Mouse (Mus musculus): ENCODE results near the gene Evl. TPM values are rescaled to one million over a fixed set of nuclear protein-coding genes. Genes with fewer than 3 reads are reported as not detected.

The Evl gene
- polyA plus RNA-seq, 1 experiment from 2014 or later, result 88.1 TPM

GRCm38 (mm10) chr12:108554861-108555556, 489 bp downstream of the Evl start:
- Histone ChIP-seq H3K9me3 (replicated peaks; ENCODE audit: control insufficient read depth, low read length) (no peaks in the 10 kb centered on the region), H3K4me1 (ENCODE audit: control insufficient read depth, insufficient read depth, low read length) (0 out of 2 replicates have a peak, but pooled peaks cover 5% of the 10 kb centered on the region), H3K36me3 (replicated peaks; ENCODE audit: control insufficient read depth, insufficient read depth, low read depth, low read length) (no peaks in the 10 kb centered on the region), H3K27ac (replicated peaks; ENCODE audit: low read depth, low read length) (peak overlapping the region; percentile 87), H3K27me3 (ENCODE audit: control insufficient read depth, insufficient read depth, low read length) (no peaks in the 10 kb centered on the region), H3K9ac (replicated peaks; ENCODE audit: low read length) (peak overlapping the region; percentile 97), H3K4me3 (ENCODE audit: low read depth, low read length) (peak overlapping the region; percentile 99), H3K4me2 (ENCODE audit: low read depth, low read length) (peak overlapping the region; percentile 35)
- ATAC-seq (replicated peaks; ENCODE audit: insufficient number of reproducible peaks, low FRiP score, low TSS enrichment, low read depth) (peak; percentile 46), DNase-seq (ENCODE audit: low spot score) (peak; percentile 46)
- 1% methylated on average over 57 of the region's 100 CpGs for WGBS

GRCm38 (mm10) chr12:108558194-108558593, 3.7 kb downstream of the Evl start:
- no peak overlapping the region for H3K9ac ChIP-seq (replicated peaks; ENCODE audit: low read length)

GRCm38 (mm10) chr12:108563238-108563637, 8.7 kb downstream of the Evl start:
- Histone ChIP-seq H3K27ac (replicated peaks; ENCODE audit: low read depth, low read length) (no peak overlapping the region), H3K36me3 (replicated peaks; ENCODE audit: control insufficient read depth, insufficient read depth, low read depth, low read length) (no peaks in the 10 kb centered on the region), H3K27me3 (ENCODE audit: control insufficient read depth, insufficient read depth, low read length) (no peaks in the 10 kb centered on the region), H3K9ac (replicated peaks; ENCODE audit: low read length) (no peak overlapping the region), H3K4me2 (ENCODE audit: low read depth, low read length) (no peak overlapping the region), H3K9me3 (replicated peaks; ENCODE audit: control insufficient read depth, low read length) (no peaks in the 10 kb centered on the region), H3K4me3 (ENCODE audit: low read depth, low read length) (no peak overlapping the region), H3K4me1 (ENCODE audit: control insufficient read depth, insufficient read depth, low read length) (no peaks in the 10 kb centered on the region; the same call in 1 of the 2 replicates)
- 81% methylated on average over 3 of the region's 3 CpGs for WGBS
- DNase-seq (ENCODE audit: low spot score), result no peak
- ATAC-seq (replicated peaks; ENCODE audit: insufficient number of reproducible peaks, low FRiP score, low TSS enrichment, low read depth), result no peak

More at GRCm38 (mm10) chr12:108558194-108558593, 3.7 kb downstream of the Evl start:
- Histone ChIP-seq H3K27ac (replicated peaks; ENCODE audit: low read depth, low read length) (no peak overlapping the region), H3K4me2 (ENCODE audit: low read depth, low read length) (no peak overlapping the region), H3K4me3 (ENCODE audit: low read depth, low read length) (no peak overlapping the region), H3K9me3 (replicated peaks; ENCODE audit: control insufficient read depth, low read length) (no peaks in the 10 kb centered on the region), H3K36me3 (replicated peaks; ENCODE audit: control insufficient read depth, insufficient read depth, low read depth, low read length) (no peaks in the 10 kb centered on the region), H3K27me3 (ENCODE audit: control insufficient read depth, insufficient read depth, low read length) (no peaks in the 10 kb centered on the region), H3K4me1 (ENCODE audit: control insufficient read depth, insufficient read depth, low read length) (0 out of 2 replicates have a peak, but pooled peaks cover 5% of the 10 kb centered on the region)
- DNase-seq (ENCODE audit: low spot score) (no peak), ATAC-seq (replicated peaks; ENCODE audit: insufficient number of reproducible peaks, low FRiP score, low TSS enrichment, low read depth) (no peak)

GRCm38 (mm10) chr12:108564910-108565506, 10.5 kb downstream of the Evl start:
- no peak overlapping the region for H3K4me2 ChIP-seq (ENCODE audit: low read depth, low read length)
- H3K9me3 ChIP-seq (replicated peaks; ENCODE audit: control insufficient read depth, low read length), result no peaks in the 10 kb centered on the region
- WGBS, result 69% methylated on average over 12 of the region's 12 CpGs
- H3K27ac ChIP-seq (replicated peaks; ENCODE audit: low read depth, low read length), result no peak overlapping the region
- H3K27me3 ChIP-seq (ENCODE audit: control insufficient read depth, insufficient read depth, low read length), result no peaks in the 10 kb centered on the region
- H3K4me1 ChIP-seq (ENCODE audit: control insufficient read depth, insufficient read depth, low read length), result no peaks in the 10 kb centered on the region; the same call in 1 of the 2 replicates
- no peaks in the 10 kb centered on the region for H3K36me3 ChIP-seq (replicated peaks; ENCODE audit: control insufficient read depth, insufficient read depth, low read depth, low read length)
- DNase-seq (ENCODE audit: low spot score), result no peak
- H3K9ac ChIP-seq (replicated peaks; ENCODE audit: low read length), result no peak overlapping the region
- H3K4me3 ChIP-seq (ENCODE audit: low read depth, low read length), result no peak overlapping the region
- ATAC-seq (replicated peaks; ENCODE audit: insufficient number of reproducible peaks, low FRiP score, low TSS enrichment, low read depth), result no peak

- DNase-seq (ENCODE audit: low spot score) (no peak), ATAC-seq (replicated peaks; ENCODE audit: insufficient number of reproducible peaks, low FRiP score, low TSS enrichment, low read depth) (no peak)
- H3K4me3 ChIP-seq (ENCODE audit: low read depth, low read length), result no peak overlapping the region
- no peaks in the 10 kb centered on the region for H3K4me1 ChIP-seq (ENCODE audit: control insufficient read depth, insufficient read depth, low read length)
- H3K27me3 ChIP-seq (ENCODE audit: control insufficient read depth, insufficient read depth, low read length), result no peaks in the 10 kb centered on the region
- 75% methylated on average over 7 of the region's 7 CpGs for WGBS
- no peak overlapping the region for H3K27ac ChIP-seq (replicated peaks; ENCODE audit: low read depth, low read length)
- H3K4me2 ChIP-seq (ENCODE audit: low read depth, low read length), result no peak overlapping the region
- H3K9ac ChIP-seq (replicated peaks; ENCODE audit: low read length), result no peak overlapping the region
- H3K36me3 ChIP-seq (replicated peaks; ENCODE audit: control insufficient read depth, insufficient read depth, low read depth, low read length), result no peaks in the 10 kb centered on the region
- no peaks in the 10 kb centered on the region for H3K9me3 ChIP-seq (replicated peaks; ENCODE audit: control insufficient read depth, low read length)
Observed at GRCm38 (mm10) chr12:108579156-108579871, 24.8 kb downstream of the Evl start.

- no peak overlapping the region for H3K9ac ChIP-seq (replicated peaks; ENCODE audit: low read length)
- ATAC-seq (replicated peaks; ENCODE audit: insufficient number of reproducible peaks, low FRiP score, low TSS enrichment, low read depth) (no peak), DNase-seq (ENCODE audit: low spot score) (no peak)
- H3K4me1 ChIP-seq (ENCODE audit: control insufficient read depth, insufficient read depth, low read length), result no peaks in the 10 kb centered on the region
- H3K36me3 ChIP-seq (replicated peaks; ENCODE audit: control insufficient read depth, insufficient read depth, low read depth, low read length), result 0 out of 2 replicates have a peak, but pooled peaks cover 2% of the 10 kb centered on the region
- no peak overlapping the region for H3K4me3 ChIP-seq (ENCODE audit: low read depth, low read length)
- no peaks in the 10 kb centered on the region for H3K27me3 ChIP-seq (ENCODE audit: control insufficient read depth, insufficient read depth, low read length)
- no peak overlapping the region for H3K4me2 ChIP-seq (ENCODE audit: low read depth, low read length)
- H3K9me3 ChIP-seq (replicated peaks; ENCODE audit: control insufficient read depth, low read length), result no peaks in the 10 kb centered on the region
- no peak overlapping the region for H3K27ac ChIP-seq (replicated peaks; ENCODE audit: low read depth, low read length)
- 93% methylated on average over 1 of the region's 1 CpGs for WGBS
Observed at GRCm38 (mm10) chr12:108583775-108584174, 29.3 kb downstream of the Evl start.

- 90% methylated on average over 2 of the region's 2 CpGs for WGBS
- Histone ChIP-seq H3K4me2 (ENCODE audit: low read depth, low read length) (no peak overlapping the region), H3K36me3 (replicated peaks; ENCODE audit: control insufficient read depth, insufficient read depth, low read depth, low read length) (no peaks in the 10 kb centered on the region), H3K27me3 (ENCODE audit: control insufficient read depth, insufficient read depth, low read length) (no peaks in the 10 kb centered on the region), H3K27ac (replicated peaks; ENCODE audit: low read depth, low read length) (no peak overlapping the region), H3K4me1 (ENCODE audit: control insufficient read depth, insufficient read depth, low read length) (no peaks in the 10 kb centered on the region), H3K4me3 (ENCODE audit: low read depth, low read length) (no peak overlapping the region), H3K9ac (replicated peaks; ENCODE audit: low read length) (no peak overlapping the region), H3K9me3 (replicated peaks; ENCODE audit: control insufficient read depth, low read length) (no peaks in the 10 kb centered on the region)
- no peak for DNase-seq (ENCODE audit: low spot score)
- no peak for ATAC-seq (replicated peaks; ENCODE audit: insufficient number of reproducible peaks, low FRiP score, low TSS enrichment, low read depth)
Observed at GRCm38 (mm10) chr12:108590131-108590530, 35.6 kb downstream of the Evl start.

GRCm38 (mm10) chr12:108591586-108591985, 37.1 kb downstream of the Evl start:
- ATAC-seq (replicated peaks; ENCODE audit: insufficient number of reproducible peaks, low FRiP score, low TSS enrichment, low read depth), result no peak
- Histone ChIP-seq H3K9me3 (replicated peaks; ENCODE audit: control insufficient read depth, low read length) (no peaks in the 10 kb centered on the region), H3K9ac (replicated peaks; ENCODE audit: low read length) (no peak overlapping the region), H3K4me2 (ENCODE audit: low read depth, low read length) (no peak overlapping the region), H3K4me1 (ENCODE audit: control insufficient read depth, insufficient read depth, low read length) (no peaks in the 10 kb centered on the region), H3K4me3 (ENCODE audit: low read depth, low read length) (no peak overlapping the region), H3K36me3 (replicated peaks; ENCODE audit: control insufficient read depth, insufficient read depth, low read depth, low read length) (no peaks in the 10 kb centered on the region), H3K27me3 (ENCODE audit: control insufficient read depth, insufficient read depth, low read length) (no peaks in the 10 kb centered on the region), H3K27ac (replicated peaks; ENCODE audit: low read depth, low read length) (no peak overlapping the region)
- DNase-seq (ENCODE audit: low spot score), result no peak
- 70% methylated on average over 5 of the region's 5 CpGs for WGBS

Data from embryonic facial prominence, embryonic 11.5 days (tissue).